Mouse (Mus musculus): ENCODE data around the gene Nol10.

DNA sequence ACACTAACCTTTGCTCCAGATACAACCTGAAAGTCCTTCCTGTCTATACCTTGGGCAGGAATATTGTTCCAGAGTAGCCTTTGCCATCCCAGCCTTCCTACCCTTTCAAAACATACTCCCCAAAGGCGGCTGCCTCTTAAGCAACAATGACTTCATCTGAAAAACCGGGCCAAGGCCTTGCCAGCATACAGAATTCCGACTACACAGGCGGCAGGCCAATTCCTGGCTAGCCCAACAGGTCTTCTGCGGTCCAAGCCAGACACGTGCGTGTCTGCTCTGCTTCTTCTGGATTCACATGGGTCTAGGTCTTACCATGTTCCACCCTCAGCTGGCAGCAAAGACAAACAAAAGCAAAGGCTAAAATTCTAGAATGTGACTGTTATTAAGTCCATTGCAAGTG lies 42.8 kb upstream of the Nol10 start:
- TF ChIP-seq GATA1 (IDR thresholded peaks at IDR 0.05; ENCODE audit: borderline replicate concordance, low read length) (no peak), FLI1 (IDR thresholded peaks at IDR 0.05; ENCODE audit: low read length) (no peak)

Data from megakaryocyte, embryonic 14.5 days (primary cell).